ENCODE assay signal across 8 mouse cellular contexts in genomic region chr7:39552993-39553392, GRCm38 (mm10). TPM values are rescaled to one million over a fixed set of nuclear protein-coding genes. Genes with fewer than 3 reads are reported as not detected.
DNase-seq lines count a peak whose midpoint lies in the region; ATAC-seq and TF ChIP-seq lines count a peak whose summit lies in the region.

No protein-coding gene starts in this region.

- dilution Hi-C loops in CH12.LX (cut with MboI; ENCODE audit: extremely low pct_ligation_motif_present, extremely low pct_unique_long_range_greater_than_20kb, low sequenced_read_pairs) = no loop called here

- in situ Hi-C loops in CH12.LX (cut with MboI; ENCODE audit: low pct_ligation_motif_present, low pct_unique_long_range_greater_than_20kb, low sequenced_read_pairs) = no loop called here

- peak overlapping the region; percentile 69 for H3K9ac ChIP-seq in heart, embryonic 12.5 days
- peak overlapping the region; percentile 78; the same call in 1 of the 2 replicates for H3K9ac ChIP-seq in CH12.LX (ENCODE audit: insufficient read depth, low read depth)
- peak overlapping the region; percentile 80; the same call in 1 of the 2 replicates for H3K9ac ChIP-seq in limb, embryonic 12.5 days (replicated peaks)
- no peak overlapping the region; the same call in 1 of the 2 replicates for H3K9ac ChIP-seq in stomach, embryonic 15.5 days

- H3K27me3 ChIP-seq in heart, embryonic 12.5 days (replicated peaks) = no peaks in the 10 kb centered on the region
- H3K27me3 ChIP-seq in CH12.LX (replicated peaks) = no peaks in the 10 kb centered on the region
- H3K27me3 ChIP-seq in limb, embryonic 12.5 days = no peaks in the 10 kb centered on the region
- no peaks in the 10 kb centered on the region for H3K27me3 ChIP-seq in stomach, embryonic 15.5 days (replicated peaks)

- DNase-seq in heart, postnatal 36 days = no peak
- DNase-seq in CH12.LX (ENCODE audit: extremely low read depth) = no peak
- DNase-seq in cerebellum, postnatal 36 days = no peak

- ATAC-seq in heart, embryonic 12.5 days (ENCODE audit: insufficient number of reproducible peaks, low FRiP score) = no peak
- peak; percentile 17; the same call in 1 of the 2 replicates for ATAC-seq in erythroblast, adult 5-6 weeks (replicated peaks; ENCODE audit: low FRiP score, poor library complexity, severe bottlenecking)
- ATAC-seq in limb, embryonic 12.5 days (ENCODE audit: insufficient number of reproducible peaks, insufficient read depth, low FRiP score, low TSS enrichment, low read depth) = peak; percentile 2; the same call in 1 of the 2 replicates
- ATAC-seq in stomach, embryonic 15.5 days (ENCODE audit: insufficient read depth, low FRiP score, low read depth) = no peak
- no peak for ATAC-seq in monocyte, adult 5-6 weeks (replicated peaks; ENCODE audit: insufficient number of reproducible peaks, low FRiP score, low TSS enrichment, poor library complexity, severe bottlenecking)

- peak overlapping the region; percentile 91 for H3K27ac ChIP-seq in heart, embryonic 12.5 days (ENCODE audit: poor library complexity, severe bottlenecking)
- H3K27ac ChIP-seq in CH12.LX (ENCODE audit: insufficient read depth, low read depth) = no peak overlapping the region
- no peak overlapping the region for H3K27ac ChIP-seq in limb, embryonic 12.5 days
- H3K27ac ChIP-seq in stomach, embryonic 15.5 days = peak overlapping the region; percentile 96; the same call in 1 of the 2 replicates

- no peaks in the 10 kb centered on the region for H3K9me3 ChIP-seq in heart, embryonic 12.5 days (replicated peaks)
- H3K9me3 ChIP-seq in CH12.LX (replicated peaks; ENCODE audit: low read length) = no peaks in the 10 kb centered on the region
- H3K9me3 ChIP-seq in limb, embryonic 12.5 days = no peaks in the 10 kb centered on the region
- H3K9me3 ChIP-seq in stomach, embryonic 15.5 days = no peaks in the 10 kb centered on the region

- no peak for TF ChIP-seq RAD21 in CH12.LX (IDR thresholded peaks at IDR 0.05; ENCODE audit: low read depth, low read length)

- no peaks in the 10 kb centered on the region; the same call in 1 of the 2 replicates for H3K79me2 ChIP-seq in CH12.LX (replicated peaks; ENCODE audit: control insufficient read depth, extremely low read depth, insufficient read depth, poor library complexity, severe bottlenecking)

- TF ChIP-seq POLR2A in CH12.LX (IDR thresholded peaks at IDR 0.05; ENCODE audit: low read depth, low read length) = no peak

- H3K36me3 ChIP-seq in heart, embryonic 12.5 days = peaks cover 18% of the 10 kb centered on the region
- H3K36me3 ChIP-seq in CH12.LX (replicated peaks in 1 of 2; ENCODE audit: control insufficient read depth in 1 of 2, insufficient read depth in 1 of 2, low read length in 1 of 2) = peaks cover 0 to 20% of the 10 kb centered on the region in 2 experiments
- H3K36me3 ChIP-seq in limb, embryonic 12.5 days = peaks cover 26% of the 10 kb centered on the region
- no peaks in the 10 kb centered on the region for H3K36me3 ChIP-seq in stomach, embryonic 15.5 days

- 14% methylated on average over 5 of the region's 5 CpGs for WGBS in heart, embryonic 12.5 days
- 16% methylated on average over 5 of the region's 5 CpGs for WGBS in limb, embryonic 12.5 days
- 7% methylated on average over 5 of the region's 5 CpGs for WGBS in stomach, embryonic 15.5 days

- no peak for TF ChIP-seq CTCF in CH12.LX (conservative IDR thresholded peaks at IDR 0.05 in 1 of 2, IDR thresholded peaks at IDR 0.05 in 1 of 2; ENCODE audit: low read depth in 2 of 2, low read length in 2 of 2)

- H3K4me2 ChIP-seq in heart, embryonic 12.5 days = peak overlapping the region; percentile 75
- H3K4me2 ChIP-seq in CH12.LX (ENCODE audit: insufficient read depth, low read depth, poor library complexity, severe bottlenecking) = peak overlapping the region; percentile 95
- peak overlapping the region; percentile 65 for H3K4me2 ChIP-seq in limb, embryonic 12.5 days
- peak overlapping the region; percentile 48 for H3K4me2 ChIP-seq in stomach, embryonic 15.5 days

- H3K4me1 ChIP-seq in heart, embryonic 12.5 days (replicated peaks) = peaks cover 15% of the 10 kb centered on the region
- H3K4me1 ChIP-seq in CH12.LX (ENCODE audit: control insufficient read depth in 1 of 2, insufficient read depth in 2 of 2) = peaks cover 0 to 23% of the 10 kb centered on the region in 2 experiments; a peak in 2 of 4 replicates
- H3K4me1 ChIP-seq in limb, embryonic 12.5 days (replicated peaks) = no peaks in the 10 kb centered on the region; the same call in 1 of the 2 replicates
- H3K4me1 ChIP-seq in stomach, embryonic 15.5 days = no peaks in the 10 kb centered on the region

- peak overlapping the region; percentile 87 for H3K4me3 ChIP-seq in heart, embryonic 12.5 days
- peak overlapping the region; percentile 56 to 69 (median 62) for H3K4me3 ChIP-seq in CH12.LX (replicated peaks in 1 of 3; ENCODE audit: low read depth in 2 of 3, low read length in 2 of 3, poor library complexity in 1 of 3)
- peak overlapping the region; percentile 69 for H3K4me3 ChIP-seq in limb, embryonic 12.5 days (replicated peaks)
- H3K4me3 ChIP-seq in stomach, embryonic 15.5 days (replicated peaks) = peak overlapping the region; percentile 71

- intact Hi-C loops in heart, postnatal 36 days (cut with DNase I) = loop anchor here (2.0 kb wide), 1 partner anchor 104 kb away; no protein-coding TSS in a partner anchor

- no peak for TF ChIP-seq EP300 in CH12.LX (IDR thresholded peaks at IDR 0.05; ENCODE audit: low read length)

TF ChIP-seq in CH12.LX, 34 proteins besides CTCF, POLR2A, EP300 and RAD21:
- no peak for TF ChIP-seq GABPA (IDR thresholded peaks at IDR 0.05; ENCODE audit: insufficient replicate concordance, low read depth, low read length)
- TF ChIP-seq PAX5 (IDR thresholded peaks at IDR 0.05; ENCODE audit: low read length) = no peak
- TF ChIP-seq ELF1 (IDR thresholded peaks at IDR 0.05; ENCODE audit: low read depth, low read length) = no peak
- TF ChIP-seq USF2 (conservative IDR thresholded peaks at IDR 0.05; ENCODE audit: low read depth, low read length) = no peak
- no peak for TF ChIP-seq POLR2AphosphoS2 (IDR thresholded peaks at IDR 0.05; ENCODE audit: low read depth, low read length)
- no peak for TF ChIP-seq BHLHE40 (IDR thresholded peaks at IDR 0.05; ENCODE audit: low read depth, low read length)
- TF ChIP-seq UBTF (IDR thresholded peaks at IDR 0.05; ENCODE audit: low read depth, low read length) = no peak
- TF ChIP-seq IRF4 (IDR thresholded peaks at IDR 0.05; ENCODE audit: low read depth, low read length) = no peak
- TF ChIP-seq MAFK (IDR thresholded peaks at IDR 0.05; ENCODE audit: insufficient replicate concordance, low read length) = no peak
- no peak for TF ChIP-seq MAZ (IDR thresholded peaks at IDR 0.05; ENCODE audit: low read depth, low read length)
- no peak for TF ChIP-seq MEF2A (IDR thresholded peaks at IDR 0.05; ENCODE audit: borderline replicate concordance, low read depth, low read length)
- no peak for TF ChIP-seq ZC3H11A (IDR thresholded peaks at IDR 0.05; ENCODE audit: low read depth, low read length)
- TF ChIP-seq NRF1 (IDR thresholded peaks at IDR 0.05; ENCODE audit: low read depth, low read length) = no peak
- no peak for TF ChIP-seq ZMIZ1 (IDR thresholded peaks at IDR 0.05; ENCODE audit: low read depth, low read length)
- no peak for TF ChIP-seq USF1 (IDR thresholded peaks at IDR 0.05; ENCODE audit: low read depth, low read length)
- no peak for TF ChIP-seq CHD1 (IDR thresholded peaks at IDR 0.05; ENCODE audit: low read depth, low read length)
- no peak for TF ChIP-seq SMC3 (IDR thresholded peaks at IDR 0.05; ENCODE audit: low read depth, low read length)
- no peak for TF ChIP-seq TBP (conservative IDR thresholded peaks at IDR 0.05; ENCODE audit: low read depth, low read length)
- no peak for TF ChIP-seq TCF12 (IDR thresholded peaks at IDR 0.05; ENCODE audit: low read depth, low read length)

RNA-seq across cellular contexts. Expression of gene Zfp619, which starts 35.4 kb away (rescaled TPM):
- 1.9 and 2.0 TPM in 2 replicates for polyA plus RNA-seq in heart, embryonic 12.5 days (2016; fragmentation: Nextera tagmentation; extraction: Ambion mirVana)
- total RNA-seq in heart, postnatal 36 days (2021) = 1 to 10 TPM; 1.9 TPM
- 0.64 and 0.67 TPM in 2 replicates for total RNA-seq in CH12.LX (2012; rRNA removed)
- 1.3 and 1.4 TPM in 2 replicates for total RNA-seq in CH12.LX (2014; rRNA removed)
- polyA plus RNA-seq in CH12.LX (2012; ENCODE audit: insufficient read length, low read depth) = 1.00 and 1.1 TPM in 2 replicates
- total RNA-seq in erythroblast, adult 5-6 weeks (2015; ENCODE audit: low replicate concordance) = 0.42 and 0.58 TPM in 2 replicates
- 0.98 and 1.3 TPM in 2 replicates for total RNA-seq in erythroblast, adult 5-6 weeks (2017; ENCODE audit: low replicate concordance)
- polyA plus RNA-seq in limb, embryonic 12.5 days (2016; fragmentation: Nextera tagmentation; extraction: Ambion mirVana) = 2.6 and 3.0 TPM in 2 replicates
- polyA plus RNA-seq in stomach, embryonic 15.5 days (2015; fragmentation: Nextera tagmentation; extraction: Ambion mirVana) = 1.4 TPM in 2 replicates
- total RNA-seq in monocyte, adult 5-6 weeks (2017) = 4.3 to 5.4 TPM (median 4.9 TPM) in 3 replicates

Comparison
In these comparisons a context has a peak if more than half of its experiments do, and no peak if none do; other contexts are left out.
1. ATAC-seq: peak in erythroblast, adult 5-6 weeks (single experiment) and limb, embryonic 12.5 days (single experiment); none in heart, embryonic 12.5 days (single experiment), stomach, embryonic 15.5 days (single experiment) and monocyte, adult 5-6 weeks (single experiment).
2. H3K27ac ChIP-seq: peak in heart, embryonic 12.5 days (single experiment) and stomach, embryonic 15.5 days (single experiment); none in CH12.LX (single experiment) and limb, embryonic 12.5 days (single experiment).
3. Peak in every context shown above with its lines, with median percentiles within 50 percentile points of each other: H3K4me2 ChIP-seq and H3K4me3 ChIP-seq.